Mouse (Mus musculus): ENCODE data around the gene Lcmt1. TPM values are rescaled to one million over a fixed set of nuclear protein-coding genes. Genes with fewer than 3 reads are reported as not detected.

Gene Lcmt1
- total RNA-seq, 2 experiments from 2014 or later = 21.8 to 22.1 TPM

GRCm38 (mm10) chr7:123360185-123360584 lies 9.4 kb upstream of the Lcmt1 start:
- DNase-seq = no peak

- DNase-seq = no peak
Measured at GRCm38 (mm10) chr7:123361229-123361980, 8.2 kb upstream of the Lcmt1 start.

GRCm38 (mm10) chr7:123362806-123363205 lies 6.8 kb upstream of the Lcmt1 start:
- no peak for DNase-seq

GRCm38 (mm10) chr7:123363971-123364370 lies 5.6 kb upstream of the Lcmt1 start:
- DNase-seq = no peak

GRCm38 (mm10) chr7:123365876-123366741 lies 3.5 kb upstream of the Lcmt1 start:
- peak; percentile 58 to 59 for DNase-seq

- DNase-seq = no peak
Measured at GRCm38 (mm10) chr7:123366806-123367205, 2.8 kb upstream of the Lcmt1 start.

- no peak for DNase-seq
Measured at GRCm38 (mm10) chr7:123367218-123368150, 2.1 kb upstream of the Lcmt1 start.

- no peak for DNase-seq
Measured at GRCm38 (mm10) chr7:123368187-123368586, 1.4 kb upstream of the Lcmt1 start.

- peak; percentile 51 to 70 for DNase-seq
Measured at GRCm38 (mm10) chr7:123368778-123369746, 522 bp upstream of the Lcmt1 start.

GRCm38 (mm10) chr7:123370700-123371099 lies 1.1 kb downstream of the Lcmt1 start:
- no peak for DNase-seq

- DNase-seq = no peak
Measured at GRCm38 (mm10) chr7:123371501-123371900, 1.9 kb downstream of the Lcmt1 start.

- peak; percentile 95 to 98 for DNase-seq
Measured at GRCm38 (mm10) chr7:123377443-123378400, 8.1 kb downstream of the Lcmt1 start.

- no peak for DNase-seq
Measured at GRCm38 (mm10) chr7:123385693-123386407, 16.3 kb downstream of the Lcmt1 start.

GRCm38 (mm10) chr7:123389686-123390280 lies 20.2 kb downstream of the Lcmt1 start:
- DNase-seq = no peak

GRCm38 (mm10) chr7:123394271-123394670 lies 24.7 kb downstream of the Lcmt1 start:
- no peak for DNase-seq

GRCm38 (mm10) chr7:123396900-123397299 lies 27.3 kb downstream of the Lcmt1 start:
- DNase-seq = no peak

- peak in 1 of 2 experiments; percentile 21 for DNase-seq
Measured at GRCm38 (mm10) chr7:123397369-123397768, 27.8 kb downstream of the Lcmt1 start.

GRCm38 (mm10) chr7:123397931-123398330 lies 28.3 kb downstream of the Lcmt1 start:
- DNase-seq = no peak

All from heart, adult 18-20 months (tissue).